Mouse (Mus musculus): ENCODE data around the gene Majin.

The Majin gene

DNA sequence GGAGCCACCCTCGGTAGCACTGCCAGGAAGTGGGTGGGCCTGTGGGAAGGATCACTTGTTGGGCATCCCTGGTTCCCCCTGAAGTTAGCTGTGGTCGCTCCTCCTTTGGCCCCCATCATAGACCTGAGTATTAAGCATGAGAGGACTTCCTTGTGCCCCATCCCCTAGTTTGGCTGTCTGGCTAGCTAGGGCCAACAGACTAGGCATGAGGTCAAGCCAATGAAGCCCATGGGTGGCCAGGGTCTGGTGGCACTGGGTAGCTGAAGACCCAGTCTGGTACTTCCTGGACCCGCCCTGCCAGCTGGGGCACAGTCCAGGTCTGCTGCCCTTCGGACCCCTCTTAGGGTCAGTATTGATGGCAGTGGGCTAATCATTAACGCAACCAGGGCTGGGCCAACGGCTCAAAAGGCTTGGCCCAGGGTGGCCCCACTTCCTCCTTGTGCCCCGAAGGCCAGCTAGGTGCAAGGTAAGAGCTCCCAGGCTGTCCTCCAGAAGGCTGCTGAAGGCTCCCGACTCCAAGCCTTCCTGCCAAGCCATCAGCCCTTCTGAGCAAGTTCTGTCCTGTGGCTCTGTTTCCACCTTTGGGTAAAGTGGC lies 78.7 kb downstream of the Majin start:
- no peak for ATAC-seq (ENCODE audit: low TSS enrichment)

DNA sequence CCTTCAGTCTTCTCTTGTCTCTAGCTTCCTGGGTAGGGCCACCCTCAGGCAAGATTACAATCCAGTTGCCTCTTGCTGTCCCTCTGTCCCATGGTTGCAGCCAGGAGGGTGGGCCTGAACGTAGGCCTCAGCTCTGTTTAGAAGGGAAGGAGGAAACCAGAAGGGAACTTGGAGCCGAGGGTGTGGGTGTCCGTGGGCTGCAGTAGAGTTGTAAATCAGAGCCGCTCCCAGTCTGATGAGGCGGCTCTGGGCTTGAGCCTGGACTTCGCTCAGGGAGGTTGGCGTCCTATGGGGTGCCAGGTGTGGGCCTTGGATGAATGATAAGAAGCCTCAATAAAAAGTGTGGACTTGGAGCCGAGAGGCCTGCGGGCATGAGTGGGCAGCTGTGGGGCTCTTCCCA lies 80.0 kb downstream of the Majin start:
- ATAC-seq (ENCODE audit: low TSS enrichment): peak; percentile 62; the same call in 1 of the 2 replicates

DNA sequence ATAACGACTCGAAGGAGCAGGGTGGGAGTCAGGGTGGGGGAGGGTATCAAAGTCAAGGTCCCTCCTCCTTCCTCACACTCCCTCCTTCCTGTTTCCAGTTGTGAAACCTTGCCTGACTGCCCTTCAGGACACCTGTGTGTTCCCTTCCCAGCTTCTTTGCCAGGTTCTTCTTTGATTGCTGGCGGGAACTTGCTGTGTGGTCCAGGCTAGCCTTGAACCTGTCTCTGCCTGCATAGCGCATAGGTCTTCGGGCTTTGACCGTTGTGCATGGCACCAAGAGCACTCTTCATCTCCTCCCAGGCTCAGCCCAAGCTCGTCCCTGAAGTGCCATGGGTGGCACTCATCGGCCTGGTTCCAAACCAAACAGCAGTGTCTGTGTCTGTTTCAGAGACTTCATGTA lies 80.8 kb downstream of the Majin start:
- no peak for ATAC-seq (ENCODE audit: low TSS enrichment)

GRCm38 (mm10) chr19:6265727-6266182 lies 81.6 kb downstream of the Majin start:
- no peak for ATAC-seq (ENCODE audit: low TSS enrichment)

DNA sequence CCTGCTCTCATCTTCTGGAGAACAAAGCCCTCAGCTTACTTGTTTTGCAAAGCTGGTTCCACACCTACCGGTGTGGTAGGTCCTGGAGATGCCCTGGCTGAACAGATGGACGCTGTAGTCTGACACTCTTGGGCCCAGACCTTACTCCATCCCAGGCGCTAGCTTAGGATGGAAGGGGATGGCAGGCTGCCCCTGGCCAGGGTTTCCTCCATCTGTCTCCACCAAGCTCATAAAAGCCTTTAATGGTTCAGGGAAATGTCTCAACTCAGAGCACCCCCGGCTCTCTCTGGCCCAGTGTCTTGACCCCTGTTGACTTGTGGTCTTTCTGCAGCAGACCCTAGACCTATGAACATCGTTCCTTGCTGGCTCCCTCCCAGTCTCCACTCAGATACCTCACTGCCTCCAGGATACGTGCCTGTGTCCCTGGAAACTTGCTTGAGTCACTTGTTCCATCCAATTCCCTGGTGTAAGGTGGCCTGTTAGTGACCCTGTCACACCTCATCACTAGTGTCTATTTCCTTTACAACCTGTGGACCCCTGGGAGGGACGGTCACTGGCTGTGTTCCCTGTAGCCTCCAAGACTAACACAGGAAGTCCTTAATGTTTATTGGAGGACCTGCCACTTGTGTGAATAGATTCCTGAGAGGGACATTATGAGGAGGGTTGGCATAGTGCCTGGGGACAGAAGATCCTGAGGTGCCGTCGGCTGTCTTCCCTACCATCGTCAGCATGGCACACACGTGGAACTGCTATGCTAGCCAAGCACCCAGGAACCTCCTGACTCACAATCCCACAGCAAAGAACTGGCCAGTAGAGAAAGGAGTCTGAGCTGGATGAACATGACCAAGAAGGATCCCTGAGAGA lies 83.3 kb downstream of the Majin start:
- no peak for ATAC-seq (ENCODE audit: low TSS enrichment)

GRCm38 (mm10) chr19:6268170-6268528 lies 84.0 kb downstream of the Majin start:
- ATAC-seq (ENCODE audit: low TSS enrichment): no peak

- no peak for ATAC-seq (ENCODE audit: low TSS enrichment)
These were observed 84.5 kb downstream of the Majin start for GRCm38 (mm10) chr19:6268670-6269132.

- ATAC-seq (ENCODE audit: low TSS enrichment): no peak
These were observed 85.7 kb downstream of the Majin start for GRCm38 (mm10) chr19:6269798-6270475.

GRCm38 (mm10) chr19:6270661-6271060 lies 86.5 kb downstream of the Majin start:
- ATAC-seq (ENCODE audit: low TSS enrichment): no peak

DNA sequence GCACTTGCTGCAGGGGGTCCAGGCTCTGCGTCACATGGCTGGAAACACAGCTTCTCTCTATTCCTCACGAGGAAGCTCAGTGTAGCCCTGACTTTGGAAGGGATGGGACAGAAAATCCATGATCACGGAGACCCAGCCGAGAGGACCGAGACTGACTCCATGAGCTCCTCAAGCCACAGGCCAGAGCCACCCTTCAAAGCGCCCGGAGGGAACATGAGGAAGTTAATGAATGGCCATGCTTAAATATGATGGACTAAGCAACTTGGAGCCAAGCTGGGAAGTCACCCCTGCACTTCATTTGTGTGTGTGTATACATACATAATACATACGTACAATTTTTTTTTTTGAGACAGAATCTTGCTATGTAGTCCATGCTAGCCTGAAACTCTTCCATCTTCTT lies 87.0 kb downstream of the Majin start:
- ATAC-seq (ENCODE audit: low TSS enrichment): no peak

DNA sequence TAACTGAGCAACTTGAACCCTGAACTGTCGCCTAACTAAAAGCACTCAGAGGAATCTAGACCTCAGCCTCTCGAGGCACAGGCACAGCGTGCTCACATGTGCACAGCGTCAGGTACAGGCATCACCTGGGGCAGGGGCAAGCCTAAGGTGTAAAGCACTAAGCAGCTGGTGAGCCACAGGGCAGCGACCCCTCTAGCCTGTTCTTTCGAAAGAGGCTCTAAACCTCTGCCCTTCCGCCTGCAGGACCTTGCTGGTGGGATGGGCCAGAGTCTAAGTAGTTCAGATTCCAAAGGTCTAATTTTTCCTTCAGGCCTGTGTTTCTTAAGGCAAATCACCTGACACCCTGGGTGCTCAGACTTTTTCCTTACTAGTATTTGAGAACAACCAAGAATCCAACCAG lies 87.9 kb downstream of the Majin start:
- no peak for ATAC-seq (ENCODE audit: low TSS enrichment)

DNA sequence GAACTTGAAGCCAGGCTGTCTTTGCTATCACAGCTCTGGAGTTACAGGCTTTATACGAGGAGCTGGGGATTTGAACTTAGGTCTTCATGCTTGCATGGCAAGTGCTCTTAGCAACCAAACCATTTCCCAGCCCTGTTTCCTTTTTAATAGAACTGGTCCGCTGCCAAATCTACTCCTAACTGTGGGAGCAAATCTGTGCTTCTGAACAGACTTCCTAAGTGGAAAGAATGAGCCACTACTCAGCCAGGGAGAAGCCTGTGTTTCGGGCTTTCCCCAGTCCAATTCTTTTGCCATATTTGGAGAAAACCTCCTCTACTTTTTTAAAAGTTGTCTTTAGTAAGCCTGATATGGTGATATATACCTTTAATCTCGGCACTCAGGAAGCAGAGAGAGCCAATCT lies 88.5 kb downstream of the Majin start:
- ATAC-seq (ENCODE audit: low TSS enrichment): no peak

DNA sequence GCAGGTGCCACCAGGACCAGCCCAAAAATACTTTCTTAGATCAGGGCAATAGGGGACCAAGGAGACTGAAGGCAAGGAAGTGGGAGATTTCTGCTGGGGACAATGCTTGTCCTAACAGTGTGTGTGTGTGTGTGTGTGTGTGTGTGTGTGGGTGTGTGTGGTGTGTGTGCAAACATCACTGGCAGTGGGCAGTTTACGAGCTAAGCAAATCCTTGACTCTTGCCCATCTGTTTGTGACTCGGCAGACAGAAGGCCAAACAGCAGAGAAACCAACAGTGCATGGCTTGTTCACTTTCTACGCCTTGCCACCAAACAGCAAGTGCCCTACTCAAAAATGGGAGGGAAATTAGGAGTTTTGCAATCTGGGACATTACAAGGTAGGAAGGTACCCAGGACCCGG lies 89.4 kb downstream of the Majin start:
- ATAC-seq (ENCODE audit: low TSS enrichment): no peak
